Mouse (Mus musculus) erythroblast, embryonic 14.5 days (primary cell): Measurements from ENCODE around the gene App.

Experiments used
- GATA1 ChIP-seq: IDR thresholded peaks from 2 replicates; pipeline ENCODE4 v1.6.1; 2012; ENCODE audit warnings: low read length, inconsistent platforms, mixed read lengths
- TAL1 ChIP-seq: IDR thresholded peaks from 3 replicates; pipeline ENCODE4 v1.6.1; 2012; ENCODE audit warnings: low read length, inconsistent platforms, mixed read lengths

DNA sequence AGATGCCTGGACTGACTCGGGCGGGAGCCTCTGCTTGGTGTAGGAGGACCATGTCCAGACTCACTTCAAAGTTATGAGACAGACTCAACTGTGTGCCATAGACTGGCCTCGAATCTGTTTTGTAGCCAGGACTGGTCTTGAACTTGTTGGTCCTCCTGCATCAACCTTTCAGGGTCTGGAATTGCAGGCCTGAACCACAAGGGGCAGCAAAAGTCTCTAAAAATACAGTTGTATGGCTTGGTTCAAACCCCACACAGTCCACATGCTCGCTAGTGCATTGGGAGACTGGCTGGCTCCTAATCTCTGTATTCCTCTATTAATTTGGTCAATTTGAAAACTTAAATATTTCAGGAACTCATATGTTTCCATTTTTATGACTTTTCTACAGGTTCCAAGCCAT lies 270.6 kb downstream of the App start:
- no peak for TF ChIP-seq TAL1
- no peak for TF ChIP-seq GATA1
